Mouse (Mus musculus) stomach, postnatal 0 days (tissue): ENCODE data around the gene Gabarap. TPM values are rescaled to one million over a fixed set of nuclear protein-coding genes. Genes with fewer than 3 reads are reported as not detected.
A peak's percentile ranks its signal among the peaks of the same experiment; 100 is the strongest.
"Not testable (repeated sequence)": the region's sequence is repeated elsewhere in the genome, so short reads cannot be mapped to it uniquely, and the experiment has no call there.

Source experiments
- ATAC-seq: fragments of 200-750 bp; cut with Nextera tagmentation; 2 replicates; pipeline ENCODE4 v1.8.0; 2017; ENCODE audit not compliant: low FRiP score, low TSS enrichment
- DNase-seq: peaks from one replicate; pipeline ENCODE4 v3.0.0-alpha.2; 2016; ENCODE audit warnings: low spot score
- H3K27ac ChIP-seq: fragments of 300-500 bp; sonication (generic); replicated peaks from 2 replicates; pipeline ENCODE4 v1.5.1; 2014; ENCODE audit warnings: mild to moderate bottlenecking, control low read depth
- H3K27me3 ChIP-seq: fragments of 300-500 bp; sonication (generic); 2 replicates; pipeline ENCODE4 v1.6.1; 2014; ENCODE audit warnings: low read length; ENCODE audit not compliant: control insufficient read depth, insufficient read depth
- H3K36me3 ChIP-seq: fragments of 300-500 bp; sonication (generic); 2 replicates; pipeline ENCODE4 v1.6.1; 2014; ENCODE audit warnings: low read length, mixed read lengths; ENCODE audit not compliant: control insufficient read depth, insufficient read depth
- H3K4me1 ChIP-seq: fragments of 300-500 bp; sonication (generic); replicated peaks from 2 replicates; pipeline ENCODE4 v1.6.1; 2014; ENCODE audit warnings: antibody characterized with exemption; ENCODE audit not compliant: control insufficient read depth, insufficient read depth
- H3K4me2 ChIP-seq: fragments of 300-500 bp; sonication (generic); replicated peaks from 2 replicates; pipeline ENCODE4 v1.6.1; 2014; ENCODE audit warnings: low read depth, mild to moderate bottlenecking, control low read depth, moderate library complexity
- H3K4me3 ChIP-seq: fragments of 300-500 bp; sonication (generic); 2 replicates; pipeline ENCODE4 v1.5.1; 2014; ENCODE audit warnings: low read depth, low read length, control low read depth
- H3K9ac ChIP-seq: fragments of 300-500 bp; sonication (generic); 2 replicates; pipeline ENCODE4 v1.6.1; 2014; ENCODE audit warnings: mild to moderate bottlenecking, low read length, control low read depth, mixed read lengths
- H3K9me3 ChIP-seq: fragments of 300-500 bp; sonication (generic); 2 replicates; pipeline ENCODE4 v1.6.1; 2016; ENCODE audit warnings: low read length; ENCODE audit not compliant: control insufficient read depth
- CTCF ChIP-seq: IDR thresholded peaks from 2 replicates; pipeline ENCODE4 v1.5.1; 2016; ENCODE audit warnings: antibody characterized with exemption, low read depth, mild to moderate bottlenecking, moderate library complexity
- EP300 ChIP-seq: optimal IDR thresholded peaks from 2 replicates; pipeline ENCODE3; 2016; ENCODE audit warnings: antibody characterized with exemption
- WGBS: fragments of 180-500 bp; shearing (Covaris S2); extraction: QIAGEN DNeasy Blood & Tissue Kit; methylation state at CpG from one replicate; pipeline ENCODE4 v1.1.7; 2014; 5-methylcytosine and 5-hydroxymethylcytosine counted together
- polyA plus RNA-seq: library from polyadenylated mRNA; unstranded; fragments of >200 nt; fragmentation: Nextera tagmentation; extraction: Ambion mirVana; gene quantifications from 2 replicates; pipeline ENCODE4 v1.2.1, GENCODE M21; 2015

Gene Gabarap
- polyA plus RNA-seq, 1 experiment from 2014 or later, result 536 TPM

GRCm38 (mm10) chr11:70014880-70015558, 24.1 kb downstream of the Gabarap start, which contains the start of gene Acadvl:
TSS of gene Acadvl (minus strand) at chr11:70015411.
- peak; percentile 93 for DNase-seq
- peak within 1 kb of the TSS; percentile 85 for H3K4me2 ChIP-seq
- H3K4me1 ChIP-seq, result peaks cover 6% of the 10 kb centered on the region; the same call in 1 of the 2 replicates
- H3K4me3 ChIP-seq, result peak within 1 kb of the TSS; percentile 66
- peak; percentile 87 for ATAC-seq
- no peaks in the 10 kb centered on the region for H3K27me3 ChIP-seq
- no peaks in the 10 kb centered on the region for H3K9me3 ChIP-seq
- peak within 1 kb of the TSS; percentile 79 for H3K9ac ChIP-seq
- under 1% methylated on average over 33 of the region's 35 CpGs for WGBS
- H3K36me3 ChIP-seq, result peaks cover 27% of the 10 kb centered on the region
- H3K27ac ChIP-seq, result peak within 1 kb of the TSS; percentile 83
- TF ChIP-seq CTCF (peak; percentile 61), EP300 (no peak)

GRCm38 (mm10) chr11:70015677-70016076, 24.7 kb downstream of the Gabarap start:
- Histone ChIP-seq H3K9ac (no peak overlapping the region), H3K9me3 (no peaks in the 10 kb centered on the region), H3K4me2 (no peak overlapping the region), H3K4me3 (no peak overlapping the region), H3K36me3 (peaks cover 21% of the 10 kb centered on the region), H3K27ac (no peak overlapping the region), H3K27me3 (no peaks in the 10 kb centered on the region), H3K4me1 (peaks cover 6% of the 10 kb centered on the region; the same call in 1 of the 2 replicates)
- no peak for TF ChIP-seq CTCF
- TF ChIP-seq EP300, result no peak
- no peak for ATAC-seq
- DNase-seq, result no peak
- 61% methylated on average over 6 of the region's 6 CpGs for WGBS

GRCm38 (mm10) chr11:70016177-70016576, 25.2 kb downstream of the Gabarap start:
- H3K27ac ChIP-seq, H3K4me2 ChIP-seq, H3K27me3 ChIP-seq, H3K9me3 ChIP-seq, H3K4me3 ChIP-seq, H3K9ac ChIP-seq, H3K4me1 ChIP-seq, ATAC-seq, DNase-seq: not testable (repeated sequence)
- WGBS, result 73% methylated on average over 2 of the region's 2 CpGs
- peaks cover 16% of the 10 kb centered on the region for H3K36me3 ChIP-seq

- Histone ChIP-seq H3K4me3 (peak within 1 kb of the TSS; percentile 58; the same call in 1 of the 2 replicates), H3K9ac (peak within 1 kb of the TSS; percentile 79), H3K27me3 (no peaks in the 10 kb centered on the region), H3K27ac (no peak within 1 kb of the TSS; the same call in 1 of the 2 replicates), H3K4me1 (peaks cover 6% of the 10 kb centered on the region; the same call in 1 of the 2 replicates), H3K36me3 (peaks cover 14% of the 10 kb centered on the region), H3K4me2 (peak within 1 kb of the TSS; percentile 86), H3K9me3 (no peaks in the 10 kb centered on the region)
- 69% methylated on average over 3 of the region's 3 CpGs for WGBS
- no peak for ATAC-seq
- no peak for TF ChIP-seq CTCF
- no peak for TF ChIP-seq EP300
- DNase-seq, result no peak
Measured at GRCm38 (mm10) chr11:70016669-70017068, 25.7 kb downstream of the Gabarap start, which contains the start of gene Dlg4. TSS of gene Dlg4 (plus strand) at chr11:70016942.

- TF ChIP-seq EP300 (no peak), CTCF (no peak)
- DNase-seq, result no peak
- Histone ChIP-seq H3K4me2 (peak overlapping the region; percentile 86; the same call in 1 of the 2 replicates), H3K27ac (no peak overlapping the region; the same call in 1 of the 2 replicates), H3K9ac (no peak overlapping the region; the same call in 1 of the 2 replicates), H3K9me3 (no peaks in the 10 kb centered on the region), H3K4me1 (peaks cover 6% of the 10 kb centered on the region; the same call in 1 of the 2 replicates), H3K4me3 (no peak overlapping the region), H3K36me3 (peaks cover 11% of the 10 kb centered on the region), H3K27me3 (no peaks in the 10 kb centered on the region)
- 47% methylated on average over 7 of the region's 7 CpGs for WGBS
- ATAC-seq, result no peak
Measured at GRCm38 (mm10) chr11:70017199-70017767, 26.3 kb downstream of the Gabarap start.
